Mouse (Mus musculus) MEL (cell line): ENCODE data around the gene Olfr70. TPM values are rescaled to one million over a fixed set of nuclear protein-coding genes. Genes with fewer than 3 reads are reported as not detected.

Experiments used
- DNase-seq: peaks from one replicate; pipeline ENCODE4 v3.0.0; 2011; ENCODE audit warnings: low read depth, low spot score
- H3K27ac ChIP-seq: 2 replicates; pipeline ENCODE4 v1.5.1; 2012; ENCODE audit warnings: low read depth, mild to moderate bottlenecking, control low read depth, low read length, moderate library complexity; ENCODE audit not compliant: control insufficient read depth
- H3K27me3 ChIP-seq, 2 experiments: fragments of 150-350 bp in 1 of 2; sonication (generic) in 1 of 2; 2 replicates each; pipeline ENCODE4 v1.6.1; 2012; ENCODE audit warnings: low read length in 2 of 2, mild to moderate bottlenecking in 2 of 2, improper control_type of control experiment in 1 of 2, moderate library complexity in 1 of 2; ENCODE audit not compliant: insufficient read depth in 2 of 2, control insufficient read depth in 1 of 2
- H3K36me3 ChIP-seq, 2 experiments: 2 replicates each; pipeline ENCODE4 v1.6.1; 2012 to 2014; ENCODE audit warnings: low read length in 2 of 2, improper control_type of control experiment in 1 of 2, inconsistent platforms in 1 of 2, mild to moderate bottlenecking in 1 of 2; ENCODE audit not compliant: insufficient read depth in 2 of 2, control insufficient read depth in 1 of 2
- H3K4me1 ChIP-seq, 2 experiments: fragments of 150-350 bp in 1 of 2; sonication (generic) in 1 of 2; 2 replicates each; pipeline ENCODE4 v1.6.1; 2012; ENCODE audit warnings: low read length in 2 of 2, improper control_type of control experiment in 1 of 2, mild to moderate bottlenecking in 1 of 2; ENCODE audit not compliant: insufficient read depth in 2 of 2, control insufficient read depth in 1 of 2
- H3K4me3 ChIP-seq, 2 experiments: fragments of 150-350 bp in 1 of 2; sonication (generic) in 1 of 2; 2 replicates each; pipeline ENCODE4 v1.5.1; 2012; ENCODE audit warnings: low read depth in 2 of 2, low read length in 2 of 2, mild to moderate bottlenecking in 2 of 2, moderate library complexity in 2 of 2, control low read depth in 1 of 2, improper control_type of control experiment in 1 of 2; ENCODE audit not compliant: control insufficient read depth in 1 of 2, insufficient read depth in 1 of 2
- H3K79me2 ChIP-seq: 2 replicates; pipeline ENCODE4 v1.6.1; 2012; ENCODE audit warnings: mild to moderate bottlenecking, low read length, moderate library complexity; ENCODE audit not compliant: control insufficient read depth, poor library complexity, insufficient read depth
- H3K9ac ChIP-seq: 2 replicates; pipeline ENCODE4 v1.6.1; 2012; ENCODE audit warnings: low read depth, mild to moderate bottlenecking, control low read depth, low read length, moderate library complexity; ENCODE audit not compliant: control insufficient read depth, poor library complexity, severe bottlenecking
- H3K9me3 ChIP-seq: fragments of 150-350 bp; sonication (generic); replicated peaks from 2 replicates; pipeline ENCODE4 v1.6.1; 2012; ENCODE audit warnings: mild to moderate bottlenecking, low read length, improper control_type of control experiment, moderate library complexity; ENCODE audit not compliant: insufficient read depth
- BHLHE40 ChIP-seq: IDR thresholded peaks from 2 replicates; pipeline ENCODE4 v1.6.1; 2012; ENCODE audit warnings: low read depth, mild to moderate bottlenecking, inconsistent platforms, low read length, improper control_type of control experiment, borderline replicate concordance
- CHD1 ChIP-seq: IDR thresholded peaks from 2 replicates; pipeline ENCODE4 v1.6.1; 2012; ENCODE audit warnings: low read depth, mild to moderate bottlenecking, inconsistent platforms, low read length, improper control_type of control experiment
- CTCF ChIP-seq, 3 experiments: IDR thresholded peaks in 2 of 3; conservative IDR thresholded peaks in 1 of 3; 2 replicates each; pipeline ENCODE4 v1.5.1; 2011 to 2012; ENCODE audit warnings: low read length in 3 of 3, low read depth in 2 of 3, mild to moderate bottlenecking in 2 of 3, improper control_type of control experiment in 1 of 3, inconsistent platforms in 1 of 3, mixed read lengths in 1 of 3, moderate library complexity in 1 of 3; ENCODE audit not compliant: control insufficient read depth in 1 of 3, insufficient read depth in 1 of 3, poor library complexity in 1 of 3, severe bottlenecking in 1 of 3
- E2F4 ChIP-seq: IDR thresholded peaks from 2 replicates; pipeline ENCODE4 v1.6.1; 2011; ENCODE audit warnings: low read depth, low read length, improper control_type of control experiment, borderline replicate concordance
- ELF1 ChIP-seq: IDR thresholded peaks from 2 replicates; pipeline ENCODE4 v1.6.1; 2014; ENCODE audit warnings: low read depth, mild to moderate bottlenecking, inconsistent platforms, low read length, improper control_type of control experiment, moderate library complexity
- EP300 ChIP-seq, 2 experiments: IDR thresholded peaks; 2 replicates each; pipeline ENCODE4 v1.6.1; 2011; ENCODE audit warnings: improper control_type of control experiment in 2 of 2, low read length in 2 of 2, low read depth in 1 of 2, mild to moderate bottlenecking in 1 of 2
- ETS1 ChIP-seq: IDR thresholded peaks from 2 replicates; pipeline ENCODE4 v1.6.1; 2012; ENCODE audit warnings: low read depth, mild to moderate bottlenecking, inconsistent platforms, low read length, improper control_type of control experiment, moderate library complexity
- GABPA ChIP-seq: IDR thresholded peaks from 2 replicates; pipeline ENCODE4 v1.6.1; 2012; ENCODE audit warnings: low read depth, mild to moderate bottlenecking, inconsistent platforms, low read length, improper control_type of control experiment, moderate library complexity
- HCFC1 ChIP-seq: IDR thresholded peaks from 2 replicates; pipeline ENCODE4 v1.6.1; 2012; ENCODE audit warnings: low read depth, mild to moderate bottlenecking, inconsistent platforms, low read length, improper control_type of control experiment, moderate library complexity
- JUND ChIP-seq: IDR thresholded peaks from 2 replicates; pipeline ENCODE4 v1.6.1; 2011; ENCODE audit warnings: low read depth, mild to moderate bottlenecking, improper control_type of control experiment, low read length
- KAT2A ChIP-seq: conservative IDR thresholded peaks from 2 replicates; pipeline ENCODE4 v1.6.1; 2012; ENCODE audit warnings: low read depth, low read length, improper control_type of control experiment, inconsistent platforms
- MAFK ChIP-seq: IDR thresholded peaks from 2 replicates; pipeline ENCODE4 v1.6.1; 2011; ENCODE audit warnings: low read depth, mild to moderate bottlenecking, low read length, improper control_type of control experiment, borderline replicate concordance
- MAX ChIP-seq: IDR thresholded peaks from 2 replicates; pipeline ENCODE4 v1.6.1; 2011; ENCODE audit warnings: low read length, improper control_type of control experiment
- MEF2A ChIP-seq: IDR thresholded peaks from 2 replicates; pipeline ENCODE4 v1.6.1; 2014; ENCODE audit warnings: low read depth, mild to moderate bottlenecking, inconsistent platforms, low read length, improper control_type of control experiment; ENCODE audit not compliant: poor library complexity, insufficient replicate concordance, severe bottlenecking; ENCODE audit errors: extremely low read depth
- MYB ChIP-seq: IDR thresholded peaks from 2 replicates; pipeline ENCODE4 v1.6.1; 2011; ENCODE audit warnings: mild to moderate bottlenecking, low read depth, low read length, improper control_type of control experiment
- MYC ChIP-seq: IDR thresholded peaks from 2 replicates; pipeline ENCODE4 v1.6.1; 2011; ENCODE audit warnings: low read depth, mild to moderate bottlenecking, low read length, improper control_type of control experiment, moderate library complexity
- NELFE ChIP-seq: IDR thresholded peaks from 2 replicates; pipeline ENCODE4 v1.6.1; 2011; ENCODE audit warnings: low read depth, low read length, improper control_type of control experiment
- NRF1 ChIP-seq: IDR thresholded peaks from 2 replicates; pipeline ENCODE4 v1.6.1; 2014; ENCODE audit warnings: low read depth, mild to moderate bottlenecking, inconsistent platforms, low read length, improper control_type of control experiment, moderate library complexity; ENCODE audit not compliant: poor library complexity, insufficient read depth, severe bottlenecking
- POLR2A ChIP-seq, 2 experiments: IDR thresholded peaks; 2 replicates each; pipeline ENCODE4 v1.6.1; 2011 to 2012; ENCODE audit warnings: low read length in 2 of 2, mild to moderate bottlenecking in 2 of 2, control low read depth in 1 of 2, improper control_type of control experiment in 1 of 2, low read depth in 1 of 2, moderate library complexity in 1 of 2; ENCODE audit not compliant: control insufficient read depth in 1 of 2, insufficient read depth in 1 of 2, poor library complexity in 1 of 2
- POLR2AphosphoS2 ChIP-seq: IDR thresholded peaks from 2 replicates; pipeline ENCODE4 v1.6.1; 2011; ENCODE audit warnings: low read length, improper control_type of control experiment
- POLR2AphosphoS5 ChIP-seq: IDR thresholded peaks from 2 replicates; pipeline ENCODE4 v1.6.1; 2012; ENCODE audit warnings: low read depth, borderline replicate concordance, mild to moderate bottlenecking, inconsistent platforms, low read length, moderate library complexity, mixed read lengths
- RAD21 ChIP-seq: IDR thresholded peaks from 2 replicates; pipeline ENCODE4 v1.6.1; 2011; ENCODE audit warnings: mild to moderate bottlenecking, low read depth, low read length, improper control_type of control experiment
- RCOR1 ChIP-seq: IDR thresholded peaks from 2 replicates; pipeline ENCODE4 v1.6.1; 2012; ENCODE audit warnings: low read depth, mild to moderate bottlenecking, inconsistent platforms, low read length, improper control_type of control experiment
- SIN3A ChIP-seq: IDR thresholded peaks from 2 replicates; pipeline ENCODE4 v1.6.1; 2012; ENCODE audit warnings: low read length, improper control_type of control experiment, inconsistent platforms
- TAL1 ChIP-seq: IDR thresholded peaks from 2 replicates; pipeline ENCODE4 v1.6.1; 2012; ENCODE audit warnings: mild to moderate bottlenecking, inconsistent platforms, low read length, moderate library complexity, mixed read lengths
- TBP ChIP-seq: IDR thresholded peaks from 2 replicates; pipeline ENCODE4 v1.8.0; 2011; ENCODE audit warnings: low read depth, low read length, improper control_type of control experiment
- TCF12 ChIP-seq: IDR thresholded peaks from 2 replicates; pipeline ENCODE4 v1.6.1; 2014; ENCODE audit warnings: low read depth, mild to moderate bottlenecking, inconsistent platforms, low read length, improper control_type of control experiment, moderate library complexity
- UBTF ChIP-seq: IDR thresholded peaks from 2 replicates; pipeline ENCODE4 v1.6.1; 2012; ENCODE audit warnings: low read depth, mild to moderate bottlenecking, inconsistent platforms, low read length, improper control_type of control experiment, moderate library complexity, borderline replicate concordance; ENCODE audit not compliant: insufficient read depth
- USF1 ChIP-seq: IDR thresholded peaks from 2 replicates; pipeline ENCODE4 v1.6.1; 2014; ENCODE audit warnings: low read depth, mild to moderate bottlenecking, inconsistent platforms, low read length, improper control_type of control experiment, moderate library complexity
- USF2 ChIP-seq, 2 experiments: IDR thresholded peaks; 2 replicates each; pipeline ENCODE4 v1.6.1; 2011 to 2012; ENCODE audit warnings: improper control_type of control experiment in 2 of 2, low read length in 2 of 2, borderline replicate concordance in 1 of 2, inconsistent platforms in 1 of 2, low read depth in 1 of 2, mild to moderate bottlenecking in 1 of 2; ENCODE audit not compliant: insufficient read depth in 1 of 2
- ZC3H11A ChIP-seq: IDR thresholded peaks from 2 replicates; pipeline ENCODE4 v1.6.1; 2012; ENCODE audit warnings: low read depth, mild to moderate bottlenecking, inconsistent platforms, low read length, improper control_type of control experiment
- ZKSCAN1 ChIP-seq: IDR thresholded peaks from 2 replicates; pipeline ENCODE4 v1.6.1; 2012; ENCODE audit warnings: low read depth, mild to moderate bottlenecking, inconsistent platforms, low read length, improper control_type of control experiment, moderate library complexity
- ZMIZ1 ChIP-seq: IDR thresholded peaks from 2 replicates; pipeline ENCODE4 v1.6.1; 2012; ENCODE audit warnings: low read depth, mild to moderate bottlenecking, inconsistent platforms, low read length, improper control_type of control experiment, moderate library complexity
- ZNF384 ChIP-seq: IDR thresholded peaks from 2 replicates; pipeline ENCODE4 v1.6.1; 2012; ENCODE audit warnings: low read depth, mild to moderate bottlenecking, inconsistent platforms, low read length, improper control_type of control experiment
- polyA plus RNA-seq, 2 experiments: library from polyadenylated mRNA; stranded (reverse) in 1 of 2; unstranded in 1 of 2; fragments of >175 nt in 1 of 2; fragments of >200 nt in 1 of 2; gene quantifications; 2 replicates each; pipeline versions ENCODE4 v1.2.1 to v1.2.4; 2012; ENCODE audit warnings: low replicate concordance in 2 of 2, low read depth in 1 of 2; ENCODE audit not compliant: insufficient read length in 2 of 2, insufficient read depth in 1 of 2, missing spikeins in 1 of 2
- total RNA-seq: library from RNA; depleted of rRNA; stranded (reverse); fragments of 300-350 nt; gene quantifications from 2 replicates; pipeline ENCODE4 v1.2.3, GENCODE M21; 2012

Olfr70 gene
- total and polyA plus RNA-seq, 3 experiments, result not detected

- DNase-seq, result peak; percentile 90
- Histone ChIP-seq H3K36me3 (peaks cover 0 to 8% of the 10 kb centered on the region in 2 experiments; a peak in 2 of 4 replicates), H3K9ac (peak within 1 kb of the TSS; percentile 65), H3K27me3 (no peaks in the 10 kb centered on the region), H3K4me1 (peaks cover 0 to 8% of the 10 kb centered on the region in 2 experiments; a peak in 1 of 4 replicates), H3K4me3 (peak within 1 kb of the TSS; percentile 70 to 77), H3K27ac (peak within 1 kb of the TSS; percentile 45), H3K79me2 (peaks cover 3% of the 10 kb centered on the region; the same call in 1 of the 2 replicates), H3K9me3 (no peaks in the 10 kb centered on the region)
- TF ChIP-seq SIN3A (no peak; the same call in none of the 2 replicates), TCF12 (peak; percentile 42; the same call in 1 of the 2 replicates), TBP (no peak), RCOR1 (no peak), ZMIZ1 (0 out of 2 replicates have a peak, but pooled peaks have one; percentile 44), ETS1 (no peak), POLR2AphosphoS5 (no peak), NELFE (0 out of 2 replicates have a peak, but pooled peaks have one; percentile 26), TAL1 (no peak), HCFC1 (peak; percentile 85), GABPA (no peak), ZKSCAN1 (no peak), MAX (peak; percentile 60; the same call in 1 of the 2 replicates), KAT2A (no peak; the same call in 1 of the 2 replicates), RAD21 (no peak), JUND (no peak), ZC3H11A (no peak), ELF1 (peak; percentile 78), USF1 (no peak), E2F4 (no peak), EP300 (IDR thresholded peaks at IDR 0.05; ENCODE audit: low read depth in 1 of 2, low read length in 2 of 2) (peak in 1 of 2 experiments; percentile 43; a peak in 2 of 4 replicates), CHD1 (no peak), UBTF (no peak), CTCF (IDR thresholded peaks at IDR 0.05 in 2 of 3, conservative IDR thresholded peaks at IDR 0.05 in 1 of 3; ENCODE audit: control insufficient read depth in 1 of 3, insufficient read depth in 1 of 3, low read depth in 2 of 3, low read length in 3 of 3, poor library complexity in 1 of 3, severe bottlenecking in 1 of 3) (no peak), MYC (no peak), BHLHE40 (no peak), NRF1 (peak; percentile 81), MEF2A (no peak), POLR2AphosphoS2 (no peak), USF2 (IDR thresholded peaks at IDR 0.05; ENCODE audit: borderline replicate concordance in 1 of 2, insufficient read depth in 1 of 2, low read depth in 1 of 2, low read length in 2 of 2) (no peak), MAFK (no peak), MYB (peak; percentile 49; the same call in 1 of the 2 replicates), ZNF384 (no peak), POLR2A (IDR thresholded peaks at IDR 0.05; ENCODE audit: control insufficient read depth in 1 of 2, insufficient read depth in 1 of 2, low read depth in 1 of 2, low read length in 2 of 2, poor library complexity in 1 of 2) (peak in 1 of 2 experiments; percentile 38; a peak in 1 of 4 replicates)
Observed at GRCm38 (mm10) chr4:43653161-43654015, 47.2 kb downstream of the Olfr70 start, which contains the start of gene Spag8. Gene Spag8, minus strand, starts transcription at chr4:43653594.
